Mouse (Mus musculus) skeletal muscle tissue, postnatal 0 days (tissue): Measurements from ENCODE around the gene Taf13. TPM values are rescaled to one million over a fixed set of nuclear protein-coding genes. Genes with fewer than 3 reads are reported as not detected.

Experiments
- microRNA-seq, 2 experiments: library from miRNA; unstranded; fragments of <30 nt; microRNA quantifications; one replicate each; pipeline ENCODE4; 2016
- polyA plus RNA-seq: library from polyadenylated mRNA; unstranded; fragments of >200 nt; fragmentation: Nextera tagmentation; extraction: Ambion mirVana; gene quantifications from 2 replicates; pipeline ENCODE4 v1.2.1, GENCODE M21; 2015

Taf13 gene
- 26.6 and 33.4 TPM in 2 replicates for polyA plus RNA-seq

GRCm38 (mm10) chr3:108571443-108572294, at the start of gene Taf13:
TSS of gene Taf13 (plus strand) at chr3:108571698.

GRCm38 (mm10) chr3:108533951-108534350, 37.5 kb upstream of the Taf13 start, which contains the start of gene 1700013F07Rik:
TSS of gene 1700013F07Rik (plus strand) at chr3:108534150.

GRCm38 (mm10) chr3:108536517-108537260, 34.8 kb upstream of the Taf13 start, which contains the start of gene 5330417C22Rik:
TSS of gene 5330417C22Rik (minus strand) at chr3:108536536.

GRCm38 (mm10) chr3:108562133-108562730, 9.3 kb upstream of the Taf13 start, which contains the start of gene Tmem167b:
TSS of gene Tmem167b (minus strand) at chr3:108562466.

GRCm38 (mm10) chr3:108590786-108591529, 19.5 kb downstream of the Taf13 start, which contains the start of gene Wdr47:
TSS of gene Wdr47 (plus strand) at chr3:108591279.

Small RNA genes lying within 50 kb of the gene (microRNA-seq; reads per million reads assigned to microRNA genes)
- gene Gm22860: 0 reads per million in 2 experiments

Other genes starting within 250 kb of the Taf13 start
- gene Mybphl, start 206.8 kb upstream of the Taf13 start, polyA plus RNA-seq: 0.29 and 0.33 TPM in 2 replicates
- gene Psrc1, start 187.9 kb upstream of the Taf13 start, polyA plus RNA-seq: 6.3 and 6.4 TPM in 2 replicates
- 0.76 and 1.8 TPM in 2 replicates for gene Celsr2, start 156.1 kb upstream of the Taf13 start, polyA plus RNA-seq
- 68.8 and 83.1 TPM in 2 replicates for gene Sars, start 126.5 kb upstream of the Taf13 start, polyA plus RNA-seq
- not detected in 2 replicates for gene 1700013F07Rik, start 37.5 kb upstream of the Taf13 start, polyA plus RNA-seq
- gene 5330417C22Rik, start 35.2 kb upstream of the Taf13 start, polyA plus RNA-seq: 0.03 and 0.04 TPM in 2 replicates
- gene Tmem167b, start 9.2 kb upstream of the Taf13 start, polyA plus RNA-seq: 21.0 and 24.8 TPM in 2 replicates
- gene Wdr47, start 19.6 kb downstream of the Taf13 start, polyA plus RNA-seq: 3.6 and 4.3 TPM in 2 replicates
- gene Clcc1, start 82.2 kb downstream of the Taf13 start, polyA plus RNA-seq: 42.2 and 47.0 TPM in 2 replicates
- gene Gpsm2, start 150.6 kb downstream of the Taf13 start, polyA plus RNA-seq: 36.4 and 38.4 TPM in 2 replicates
- 0.73 and 0.81 TPM in 2 replicates for gene Aknad1, start 168.0 kb downstream of the Taf13 start, polyA plus RNA-seq